Mouse (Mus musculus) heart, embryonic 13.5 days (tissue): ENCODE data around the gene Ust. TPM values are rescaled to one million over a fixed set of nuclear protein-coding genes. Genes with fewer than 3 reads are reported as not detected.

Experiments
- ATAC-seq: fragments of 200-750 bp; cut with Nextera tagmentation; 2 replicates; pipeline ENCODE4 v1.8.0; 2017; ENCODE audit warnings: moderate TSS enrichment; ENCODE audit not compliant: insufficient number of reproducible peaks, low FRiP score, low TSS enrichment; ENCODE audit errors: extremely low read depth
- H3K27ac ChIP-seq: fragments of 300-500 bp; sonication (generic); replicated peaks from 2 replicates; pipeline ENCODE4 v1.5.1; 2015; ENCODE audit warnings: moderate library complexity, mild to moderate bottlenecking, inconsistent platforms
- H3K27me3 ChIP-seq: fragments of 300-500 bp; sonication (generic); replicated peaks from 2 replicates; pipeline ENCODE4 v1.6.1; 2015; ENCODE audit warnings: mild to moderate bottlenecking, inconsistent platforms
- H3K36me3 ChIP-seq: fragments of 300-500 bp; sonication (generic); 2 replicates; pipeline ENCODE4 v1.6.1; 2015; ENCODE audit warnings: mild to moderate bottlenecking, inconsistent platforms
- H3K4me1 ChIP-seq: fragments of 300-500 bp; sonication (generic); 2 replicates; pipeline ENCODE4 v1.6.1; 2015; ENCODE audit warnings: inconsistent platforms
- H3K4me2 ChIP-seq: fragments of 300-500 bp; sonication (generic); 2 replicates; pipeline ENCODE4 v1.6.1; 2015; ENCODE audit warnings: inconsistent platforms, mild to moderate bottlenecking, moderate library complexity
- H3K4me3 ChIP-seq: fragments of 300-500 bp; sonication (generic); 2 replicates; pipeline ENCODE4 v1.5.1; 2015; ENCODE audit warnings: moderate library complexity, mild to moderate bottlenecking, inconsistent platforms
- H3K9ac ChIP-seq: fragments of 300-500 bp; sonication (generic); 2 replicates; pipeline ENCODE4 v1.6.1; 2015; ENCODE audit warnings: inconsistent platforms, mild to moderate bottlenecking, moderate library complexity
- H3K9me3 ChIP-seq: fragments of 300-500 bp; sonication (generic); 2 replicates; pipeline ENCODE4 v1.6.1; 2016; ENCODE audit warnings: inconsistent platforms
- WGBS: fragments of 180-500 bp; shearing (Covaris S2); methylation state at CpG from one replicate; pipeline ENCODE4 v1.1.7; 2015; ENCODE audit warnings: mixed read lengths; 5-methylcytosine and 5-hydroxymethylcytosine counted together
- polyA plus RNA-seq: library from polyadenylated mRNA; unstranded; fragments of >200 nt; fragmentation: Nextera tagmentation; extraction: Ambion mirVana; gene quantifications from 2 replicates; pipeline ENCODE4 v1.2.1, GENCODE M21; 2015

Gene Ust
- polyA plus RNA-seq, 1 experiment from 2014 or later = 1.8 TPM

DNA sequence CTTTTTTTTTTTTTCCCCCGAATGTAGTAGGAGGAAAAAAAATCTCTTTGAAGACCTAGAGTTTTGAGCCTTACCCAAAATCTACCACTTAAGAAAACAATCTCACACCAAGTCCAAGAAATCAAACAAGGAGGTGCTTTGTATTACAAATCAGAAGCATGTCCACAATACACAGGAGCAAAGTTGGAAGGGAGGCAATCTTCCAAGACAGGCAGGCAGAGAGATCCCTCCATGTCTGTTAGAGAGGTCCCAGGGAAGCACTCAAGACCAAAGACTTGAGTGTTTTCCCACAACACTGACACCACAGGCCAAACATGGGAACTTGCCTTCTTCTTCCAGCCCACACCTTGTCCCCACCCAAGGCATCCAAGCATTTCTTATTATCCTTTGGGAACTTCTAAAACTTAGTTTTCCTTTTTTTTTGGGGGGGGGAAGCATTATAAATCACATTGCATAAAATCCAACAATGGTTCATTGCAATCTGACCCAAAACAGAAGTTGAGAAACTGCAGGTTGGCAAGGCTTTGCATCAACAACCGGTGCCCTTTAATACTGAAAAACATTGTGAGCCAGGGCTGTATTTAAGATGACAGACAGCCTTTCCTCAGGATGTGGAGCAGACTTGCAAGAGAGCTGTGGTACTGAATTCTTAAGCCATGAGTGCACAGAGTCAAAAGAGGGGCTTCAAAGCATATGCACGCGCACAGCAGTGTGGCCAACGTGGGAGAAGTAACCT, 49.8 kb downstream of the Ust start:
- no peak overlapping the region for H3K4me2 ChIP-seq
- H3K36me3 ChIP-seq = no peaks in the 10 kb centered on the region
- H3K9me3 ChIP-seq = no peaks in the 10 kb centered on the region
- peaks cover 5% of the 10 kb centered on the region; the same call in 1 of the 2 replicates for H3K4me1 ChIP-seq
- no peak overlapping the region for H3K27ac ChIP-seq
- no peak overlapping the region for H3K4me3 ChIP-seq
- H3K9ac ChIP-seq = no peak overlapping the region
- 80% methylated on average over 5 of the region's 5 CpGs for WGBS
- H3K27me3 ChIP-seq = no peaks in the 10 kb centered on the region
- ATAC-seq = no peak

DNA sequence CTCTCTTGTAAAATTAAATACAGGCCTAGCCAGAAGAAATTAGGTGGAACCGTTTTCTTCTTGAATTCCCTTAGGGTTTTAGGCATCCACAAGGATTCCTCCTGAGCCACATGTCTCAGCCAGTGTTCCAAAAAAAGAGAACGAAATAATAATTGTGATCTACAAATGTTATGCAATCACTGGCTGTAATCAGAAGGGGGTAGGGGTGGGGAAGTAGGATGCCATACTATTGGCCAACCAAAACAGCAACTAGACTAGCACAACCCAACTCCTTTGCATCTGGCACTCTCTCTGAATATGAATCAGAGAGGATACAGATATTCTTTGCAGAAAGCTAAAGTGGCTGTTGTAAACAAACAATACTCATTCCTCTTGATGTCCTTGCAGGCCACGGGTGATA, 52.7 kb downstream of the Ust start:
- no peaks in the 10 kb centered on the region for H3K27me3 ChIP-seq
- 69% methylated on average over 3 of the region's 3 CpGs for WGBS

DNA sequence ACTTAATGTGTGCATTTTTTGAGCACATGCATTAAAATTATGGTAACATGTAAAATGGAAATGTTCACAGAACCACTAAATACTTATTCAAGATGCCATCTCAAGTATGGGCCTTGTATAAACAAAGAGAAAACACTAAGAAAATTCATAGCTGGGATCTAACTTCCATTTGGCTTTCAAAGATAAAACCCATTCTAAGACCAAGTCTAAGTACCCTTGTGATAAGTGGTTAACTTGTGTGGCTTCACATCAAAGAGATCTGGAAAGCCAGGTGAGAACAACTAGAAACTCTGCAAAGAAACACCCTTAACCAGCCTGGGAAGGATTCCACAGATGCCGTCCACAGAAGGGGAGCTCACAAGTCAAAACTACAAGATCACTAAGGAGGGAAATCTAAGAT, 53.4 kb downstream of the Ust start:
- no peak overlapping the region for H3K27ac ChIP-seq
- no peak overlapping the region for H3K9ac ChIP-seq
- H3K27me3 ChIP-seq = no peaks in the 10 kb centered on the region
- 61% methylated on average over 1 of the region's 1 CpGs for WGBS
- no peak overlapping the region for H3K4me2 ChIP-seq
- H3K9me3 ChIP-seq = no peaks in the 10 kb centered on the region
- H3K4me1 ChIP-seq = peaks cover 5% of the 10 kb centered on the region; the same call in 1 of the 2 replicates
- no peaks in the 10 kb centered on the region for H3K36me3 ChIP-seq
- no peak overlapping the region for H3K4me3 ChIP-seq
- no peak for ATAC-seq

More for the DNA sequence above, 52.7 kb downstream of the Ust start:
- Histone ChIP-seq H3K4me3 (no peak overlapping the region), H3K4me2 (no peak overlapping the region), H3K9ac (no peak overlapping the region), H3K27ac (no peak overlapping the region), H3K4me1 (peaks cover 5% of the 10 kb centered on the region; the same call in 1 of the 2 replicates), H3K36me3 (no peaks in the 10 kb centered on the region), H3K9me3 (no peaks in the 10 kb centered on the region)
- no peak for ATAC-seq

DNA sequence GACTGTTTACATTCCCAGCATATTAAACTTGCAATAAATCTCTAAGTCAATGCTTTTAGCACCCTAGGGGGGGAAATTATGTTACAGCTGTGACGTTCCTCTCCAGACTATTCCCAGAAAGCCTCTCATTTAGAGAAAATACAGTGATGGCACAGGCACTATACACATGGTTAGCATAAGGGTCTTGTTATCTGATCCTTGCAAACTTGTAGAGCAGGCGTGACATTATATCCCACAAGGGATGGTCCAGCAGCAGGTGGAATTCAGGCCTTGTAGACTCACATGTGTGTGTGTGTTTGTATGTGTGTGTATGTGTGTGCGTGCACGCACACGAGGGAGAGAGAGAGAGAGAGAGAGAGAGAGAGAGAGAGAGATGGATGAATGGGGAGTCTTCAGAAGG, 57.3 kb downstream of the Ust start:
- H3K36me3 ChIP-seq = no peaks in the 10 kb centered on the region
- no peaks in the 10 kb centered on the region for H3K9me3 ChIP-seq
- H3K4me3 ChIP-seq = no peak overlapping the region
- no peak overlapping the region for H3K27ac ChIP-seq
- H3K4me2 ChIP-seq = no peak overlapping the region
- no peaks in the 10 kb centered on the region for H3K4me1 ChIP-seq
- no peak for ATAC-seq
- no peak overlapping the region for H3K9ac ChIP-seq
- WGBS = 79% methylated on average over 5 of the region's 5 CpGs
- no peaks in the 10 kb centered on the region for H3K27me3 ChIP-seq

DNA sequence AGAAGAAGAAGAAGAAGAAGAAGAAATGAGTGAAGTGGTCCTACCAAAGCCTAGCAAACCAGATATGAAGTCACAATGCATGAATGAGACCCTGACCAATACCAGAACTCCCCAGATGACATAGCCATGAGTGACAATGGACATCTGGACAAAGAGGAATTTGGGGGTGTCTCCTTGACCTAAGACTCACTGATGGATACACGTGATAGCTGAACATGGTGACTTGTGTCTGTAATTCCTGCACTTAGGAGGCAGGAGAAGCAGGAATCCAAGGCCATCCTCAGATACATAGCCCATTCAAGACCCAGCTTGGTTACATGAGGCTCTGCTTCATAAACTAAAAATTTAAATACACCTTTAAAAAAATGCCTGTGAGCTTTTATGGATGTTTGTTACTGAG, 63.9 kb downstream of the Ust start:
- H3K27me3 ChIP-seq = no peaks in the 10 kb centered on the region
- WGBS = 41% methylated on average over 1 of the region's 1 CpGs
- no peaks in the 10 kb centered on the region for H3K9me3 ChIP-seq
- no peaks in the 10 kb centered on the region for H3K36me3 ChIP-seq
- H3K4me2 ChIP-seq = no peak overlapping the region
- H3K4me3 ChIP-seq = no peak overlapping the region
- H3K27ac ChIP-seq = no peak overlapping the region
- H3K9ac ChIP-seq = no peak overlapping the region
- no peak for ATAC-seq
- no peaks in the 10 kb centered on the region for H3K4me1 ChIP-seq

DNA sequence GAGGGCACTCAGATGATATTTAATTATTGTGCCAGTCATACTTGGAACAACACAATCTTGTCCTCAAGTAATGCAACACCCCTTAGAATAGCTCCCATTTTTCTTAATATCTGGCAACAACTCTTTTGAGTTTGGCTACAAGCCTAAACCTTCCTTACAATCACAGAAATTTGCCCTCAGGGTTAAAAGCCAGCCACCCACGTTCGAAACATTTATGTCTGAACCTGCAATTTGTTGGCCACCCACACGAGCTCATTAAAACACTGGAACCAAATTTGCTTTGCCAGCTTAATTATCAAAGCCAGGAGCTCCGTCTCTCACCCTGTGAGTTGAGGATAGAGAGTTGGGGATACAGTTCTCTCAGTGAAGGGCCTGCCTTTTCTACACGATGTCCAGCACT, 70.9 kb downstream of the Ust start:
- no peaks in the 10 kb centered on the region for H3K9me3 ChIP-seq
- no peak overlapping the region for H3K4me3 ChIP-seq
- H3K27ac ChIP-seq = no peak overlapping the region
- 49% methylated on average over 5 of the region's 5 CpGs for WGBS
- H3K36me3 ChIP-seq = no peaks in the 10 kb centered on the region
- no peaks in the 10 kb centered on the region for H3K27me3 ChIP-seq
- no peak overlapping the region for H3K4me2 ChIP-seq
- H3K9ac ChIP-seq = no peak overlapping the region
- ATAC-seq = no peak
- H3K4me1 ChIP-seq = no peaks in the 10 kb centered on the region

DNA sequence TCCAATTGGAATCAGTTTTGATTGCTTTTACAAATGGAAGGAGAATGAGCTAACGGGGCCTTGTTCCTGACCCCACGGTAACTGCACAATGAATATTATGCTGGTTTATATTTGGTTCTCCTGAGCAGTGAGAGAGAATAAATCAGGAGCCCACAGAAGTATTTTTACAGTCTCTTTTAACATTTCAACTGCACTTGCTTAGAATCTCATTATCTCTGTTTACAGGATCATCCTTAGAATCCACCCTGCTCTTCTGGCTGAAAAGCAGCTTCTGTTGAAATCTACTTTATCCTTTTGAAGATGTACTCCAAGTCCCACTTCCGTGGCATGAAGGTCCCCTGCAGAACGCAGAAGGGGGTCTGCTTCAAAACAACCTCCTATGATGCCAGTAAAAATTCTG, 71.7 kb downstream of the Ust start:
- Histone ChIP-seq H3K36me3 (no peaks in the 10 kb centered on the region), H3K4me2 (no peak overlapping the region), H3K4me3 (no peak overlapping the region), H3K9ac (no peak overlapping the region), H3K9me3 (no peaks in the 10 kb centered on the region), H3K4me1 (no peaks in the 10 kb centered on the region), H3K27ac (no peak overlapping the region), H3K27me3 (no peaks in the 10 kb centered on the region)
- 49% methylated on average over 4 of the region's 4 CpGs for WGBS
- ATAC-seq = no peak

DNA sequence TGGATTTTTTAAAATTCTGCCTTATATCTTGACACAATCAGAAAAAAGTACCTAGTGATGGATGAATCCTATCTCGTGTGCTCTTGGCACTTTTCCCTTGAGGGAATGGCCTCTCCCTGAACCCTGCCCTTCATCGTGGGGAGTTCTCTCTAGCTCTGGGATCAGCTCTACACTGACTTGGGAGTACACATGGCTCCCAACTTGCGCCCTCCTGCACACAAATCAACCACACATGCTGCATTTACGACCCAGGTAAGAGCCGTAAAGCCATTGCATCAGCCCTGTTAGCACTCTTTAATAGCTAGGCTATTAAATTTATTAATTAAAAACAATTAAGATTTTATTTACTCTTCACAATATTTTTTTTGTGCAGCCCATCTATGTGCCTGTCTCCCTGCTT, 74.6 kb downstream of the Ust start:
- ATAC-seq = no peak
- 75% methylated on average over 5 of the region's 5 CpGs for WGBS

DNA sequence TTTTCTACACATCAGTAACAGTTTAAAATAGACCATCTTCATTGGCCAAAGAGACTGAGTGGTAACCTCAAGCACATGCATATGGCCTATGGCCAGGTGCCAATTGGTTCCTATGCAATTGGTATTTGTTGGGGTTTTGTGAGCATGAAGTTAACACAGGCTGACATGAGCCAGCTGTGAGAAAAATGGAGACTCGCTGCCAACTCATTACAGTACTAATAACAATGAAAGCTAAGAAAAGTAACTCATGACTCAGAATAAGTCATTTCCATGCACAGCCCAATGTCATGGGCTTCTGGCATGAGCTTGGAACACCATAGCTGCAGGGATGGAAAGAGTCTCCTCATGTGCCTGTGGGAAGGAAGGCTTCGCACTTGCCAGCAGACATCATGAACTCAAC, 86.8 kb downstream of the Ust start:
- Histone ChIP-seq H3K27me3 (no peaks in the 10 kb centered on the region), H3K9ac (no peak overlapping the region), H3K27ac (no peak overlapping the region), H3K4me2 (no peak overlapping the region), H3K9me3 (no peaks in the 10 kb centered on the region), H3K4me1 (peaks cover 20% of the 10 kb centered on the region), H3K4me3 (no peak overlapping the region), H3K36me3 (no peaks in the 10 kb centered on the region)
- no peak for ATAC-seq
- 70% methylated on average over 2 of the region's 2 CpGs for WGBS

More for the DNA sequence above, 74.6 kb downstream of the Ust start:
- Histone ChIP-seq H3K4me2 (no peak overlapping the region), H3K9me3 (no peaks in the 10 kb centered on the region), H3K27ac (no peak overlapping the region), H3K36me3 (no peaks in the 10 kb centered on the region), H3K4me1 (no peaks in the 10 kb centered on the region), H3K27me3 (no peaks in the 10 kb centered on the region), H3K9ac (no peak overlapping the region), H3K4me3 (no peak overlapping the region)

DNA sequence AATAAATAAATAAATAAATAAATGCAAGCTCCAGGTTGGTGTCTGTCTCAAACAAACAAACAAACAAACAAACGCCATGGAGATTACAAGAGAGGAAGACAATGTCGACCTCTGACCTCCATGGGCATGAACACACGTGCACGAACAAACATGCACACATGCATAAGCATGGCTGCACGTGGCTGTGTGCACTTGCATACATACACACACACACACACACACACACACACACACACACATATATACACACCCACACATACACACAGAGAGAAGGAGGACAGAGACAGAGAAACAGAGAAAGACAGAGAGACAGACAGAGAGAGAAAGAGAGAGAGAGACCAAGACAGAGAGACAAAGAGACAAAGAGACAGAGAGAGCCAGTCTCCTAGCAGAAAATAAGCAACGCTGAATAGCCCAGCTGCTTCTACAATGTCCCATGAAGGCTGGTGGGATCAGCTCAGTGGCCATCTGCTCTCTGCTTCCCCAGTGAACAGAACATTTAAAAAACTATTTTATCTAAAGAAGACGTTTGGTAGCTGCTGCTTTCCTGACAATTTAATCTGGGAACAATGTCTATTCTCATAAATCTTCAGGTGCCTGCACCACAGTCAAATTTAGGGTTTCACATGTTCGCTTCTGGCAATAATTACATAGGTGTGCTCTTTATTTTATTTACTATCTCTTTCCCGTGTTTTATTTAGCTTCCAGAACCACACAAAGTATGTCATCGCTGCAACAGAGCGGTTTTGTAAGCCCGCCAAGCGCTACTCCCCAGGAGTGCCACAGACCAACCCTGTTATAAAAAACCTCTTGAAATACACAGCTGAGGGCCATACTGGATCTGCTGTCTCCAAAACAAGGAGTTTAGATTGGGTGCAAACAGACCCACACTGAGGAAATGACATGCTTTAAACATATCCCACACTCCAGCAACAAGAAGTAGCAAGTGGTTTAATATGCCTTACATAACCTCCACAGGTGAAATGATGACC, 89.5 kb downstream of the Ust start:
- Histone ChIP-seq H3K4me3 (no peak overlapping the region), H3K27ac (no peak overlapping the region), H3K4me2 (no peak overlapping the region), H3K4me1 (peaks cover 20% of the 10 kb centered on the region), H3K9ac (no peak overlapping the region), H3K9me3 (no peaks in the 10 kb centered on the region), H3K27me3 (no peaks in the 10 kb centered on the region), H3K36me3 (no peaks in the 10 kb centered on the region)
- WGBS = 80% methylated on average over 13 of the region's 13 CpGs
- ATAC-seq = no peak

DNA sequence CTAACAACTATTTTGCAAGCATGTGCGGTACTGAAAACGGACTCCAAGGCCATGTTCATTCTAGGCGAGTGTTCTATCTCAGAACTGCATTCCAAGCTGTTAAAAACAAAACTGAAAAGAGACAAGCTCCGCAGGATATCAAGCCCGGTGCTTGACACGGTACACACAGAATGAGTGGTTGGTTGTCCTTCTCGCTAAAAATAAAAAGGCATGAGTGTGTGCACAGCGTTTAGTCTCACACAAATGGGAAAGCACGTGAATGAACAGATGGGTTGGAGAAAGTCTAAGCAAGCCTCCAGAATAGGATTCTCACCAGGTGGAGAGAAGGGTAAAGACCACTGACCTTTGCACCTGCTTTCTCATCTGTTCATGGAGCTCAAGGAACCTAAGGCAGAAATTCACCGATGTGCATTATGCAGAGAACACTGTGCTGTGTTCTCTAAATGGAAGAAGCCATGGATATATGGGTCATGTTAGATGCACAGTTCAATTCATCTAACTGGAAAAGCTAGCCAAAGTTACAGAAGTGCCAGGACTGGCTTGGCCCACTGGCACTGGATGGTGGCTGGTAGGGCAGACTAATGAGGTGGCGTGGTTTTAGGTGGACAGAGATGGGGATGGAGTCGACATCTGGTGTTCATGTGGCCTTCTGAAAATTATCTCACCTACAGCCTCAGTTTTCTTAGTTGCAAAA, 90.8 kb downstream of the Ust start:
- H3K9ac ChIP-seq = no peak overlapping the region
- no peaks in the 10 kb centered on the region for H3K9me3 ChIP-seq
- H3K4me2 ChIP-seq = peak overlapping the region; percentile 38
- H3K4me1 ChIP-seq = peaks cover 20% of the 10 kb centered on the region
- ATAC-seq = no peak
- no peaks in the 10 kb centered on the region for H3K27me3 ChIP-seq
- no peak overlapping the region for H3K4me3 ChIP-seq
- H3K27ac ChIP-seq = peak overlapping the region; percentile 51
- no peaks in the 10 kb centered on the region for H3K36me3 ChIP-seq
- WGBS = 52% methylated on average over 12 of the region's 12 CpGs
